Mouse (Mus musculus) CH12.LX (cell line): ENCODE measurements around the gene Agfg2. TPM values are rescaled to one million over a fixed set of nuclear protein-coding genes. Genes with fewer than 3 reads are reported as not detected.

Experiments
- DNase-seq: peaks from one replicate; pipeline ENCODE4 v3.0.0-alpha.2; 2013; ENCODE audit errors: extremely low read depth
- H3K27ac ChIP-seq: 2 replicates; pipeline ENCODE4 v1.5.1; 2012; ENCODE audit warnings: low read depth, mild to moderate bottlenecking, control low read depth, moderate library complexity; ENCODE audit not compliant: insufficient read depth
- H3K27me3 ChIP-seq: replicated peaks from 2 replicates; pipeline ENCODE3; 2012; ENCODE audit warnings: inconsistent platforms
- H3K36me3 ChIP-seq, 2 experiments: replicated peaks in 1 of 2; 2 replicates each; pipeline versions ENCODE3 to v1.6.1; 2012; ENCODE audit warnings: inconsistent platforms in 1 of 2, low read length in 1 of 2, mild to moderate bottlenecking in 1 of 2, mixed read lengths in 1 of 2, moderate library complexity in 1 of 2; ENCODE audit not compliant: control insufficient read depth in 1 of 2, insufficient read depth in 1 of 2
- H3K4me1 ChIP-seq, 2 experiments: 2 replicates each; pipeline ENCODE4 v1.6.1; 2012; ENCODE audit warnings: inconsistent platforms in 1 of 2, moderate library complexity in 1 of 2; ENCODE audit not compliant: insufficient read depth in 2 of 2, control insufficient read depth in 1 of 2
- H3K4me2 ChIP-seq: 2 replicates; pipeline ENCODE4 v1.6.1; 2012; ENCODE audit warnings: low read depth, mild to moderate bottlenecking, control low read depth; ENCODE audit not compliant: poor library complexity, insufficient read depth, severe bottlenecking
- H3K4me3 ChIP-seq, 3 experiments: fragments of 150-350 bp in 1 of 3; sonication (generic) in 1 of 3; replicated peaks in 1 of 3; 2 replicates each; pipeline versions ENCODE3 to v1.5.1; 2011 to 2012; ENCODE audit warnings: low read depth in 2 of 3, low read length in 2 of 3, mild to moderate bottlenecking in 2 of 3, moderate library complexity in 2 of 3, control low read depth in 1 of 3, improper control_type of control experiment in 1 of 3, inconsistent platforms in 1 of 3, mixed read lengths in 1 of 3; ENCODE audit not compliant: poor library complexity in 1 of 3
- H3K79me2 ChIP-seq: replicated peaks from 2 replicates; pipeline ENCODE4 v1.6.1; 2012; ENCODE audit warnings: mild to moderate bottlenecking, moderate library complexity; ENCODE audit not compliant: control insufficient read depth, poor library complexity, insufficient read depth, severe bottlenecking; ENCODE audit errors: extremely low read depth
- H3K9ac ChIP-seq: 2 replicates; pipeline ENCODE4 v1.6.1; 2012; ENCODE audit warnings: low read depth, mild to moderate bottlenecking, control low read depth, moderate library complexity; ENCODE audit not compliant: insufficient read depth
- H3K9me3 ChIP-seq: replicated peaks from 2 replicates; pipeline ENCODE3; 2012; ENCODE audit warnings: low read length, inconsistent platforms, mixed read lengths
- CHD1 ChIP-seq: IDR thresholded peaks from 2 replicates; pipeline ENCODE4 v1.6.1; 2012; ENCODE audit warnings: low read depth, low read length, improper control_type of control experiment, inconsistent platforms
- CHD2 ChIP-seq: IDR thresholded peaks from 2 replicates; pipeline ENCODE4 v1.6.1; 2011; ENCODE audit warnings: low read length, improper control_type of control experiment
- CTCF ChIP-seq, 2 experiments: IDR thresholded peaks in 1 of 2; conservative IDR thresholded peaks in 1 of 2; 2 replicates each; pipeline ENCODE4 v1.5.1; 2011 to 2012; ENCODE audit warnings: low read depth in 2 of 2, low read length in 2 of 2, improper control_type of control experiment in 1 of 2, inconsistent platforms in 1 of 2, mild to moderate bottlenecking in 1 of 2, moderate library complexity in 1 of 2
- E2F4 ChIP-seq: IDR thresholded peaks from 2 replicates; pipeline ENCODE4 v1.6.1; 2011; ENCODE audit warnings: low read depth, low read length, improper control_type of control experiment; ENCODE audit not compliant: insufficient replicate concordance
- EP300 ChIP-seq: IDR thresholded peaks from 2 replicates; pipeline ENCODE4 v1.6.1; 2011; ENCODE audit warnings: low read length, improper control_type of control experiment
- ETS1 ChIP-seq: conservative IDR thresholded peaks from 2 replicates; pipeline ENCODE4 v1.6.1; 2012; ENCODE audit warnings: low read depth, mild to moderate bottlenecking, inconsistent platforms, low read length, improper control_type of control experiment, moderate library complexity
- HCFC1 ChIP-seq: IDR thresholded peaks from 2 replicates; pipeline ENCODE4 v1.6.1; 2012; ENCODE audit warnings: low read depth, mild to moderate bottlenecking, inconsistent platforms, low read length, improper control_type of control experiment
- IRF4 ChIP-seq: IDR thresholded peaks from 2 replicates; pipeline ENCODE4 v1.6.1; 2014; ENCODE audit warnings: low read depth, mild to moderate bottlenecking, inconsistent platforms, low read length, improper control_type of control experiment
- JUN ChIP-seq: IDR thresholded peaks from 2 replicates; pipeline ENCODE4 v1.6.1; 2011; ENCODE audit warnings: low read depth, mild to moderate bottlenecking, low read length, improper control_type of control experiment, moderate library complexity; ENCODE audit not compliant: insufficient read depth
- JUND ChIP-seq: conservative IDR thresholded peaks from 2 replicates; pipeline ENCODE4 v1.6.1; 2011; ENCODE audit warnings: low read depth, low read length, improper control_type of control experiment
- KAT2A ChIP-seq: IDR thresholded peaks from 2 replicates; pipeline ENCODE4 v1.6.1; 2012; ENCODE audit warnings: low read length, improper control_type of control experiment, inconsistent platforms; ENCODE audit not compliant: insufficient replicate concordance
- MAFK ChIP-seq: IDR thresholded peaks from 2 replicates; pipeline ENCODE4 v1.6.1; 2011; ENCODE audit warnings: low read length, improper control_type of control experiment; ENCODE audit not compliant: insufficient replicate concordance
- MAX ChIP-seq: IDR thresholded peaks from 2 replicates; pipeline ENCODE4 v1.6.1; 2011; ENCODE audit warnings: low read length, improper control_type of control experiment
- MXI1 ChIP-seq: IDR thresholded peaks from 2 replicates; pipeline ENCODE4 v1.6.1; 2011; ENCODE audit warnings: mild to moderate bottlenecking, low read depth, low read length, improper control_type of control experiment
- MYC ChIP-seq: IDR thresholded peaks from 2 replicates; pipeline ENCODE4 v1.6.1; 2011; ENCODE audit warnings: low read depth, mild to moderate bottlenecking, improper control_type of control experiment, low read length
- NELFE ChIP-seq: IDR thresholded peaks from 2 replicates; pipeline ENCODE4 v1.6.1; 2011; ENCODE audit warnings: low read depth, low read length, improper control_type of control experiment
- NRF1 ChIP-seq: IDR thresholded peaks from 2 replicates; pipeline ENCODE4 v1.6.1; 2014; ENCODE audit warnings: low read depth, mild to moderate bottlenecking, inconsistent platforms, low read length, improper control_type of control experiment, moderate library complexity
- PAX5 ChIP-seq: IDR thresholded peaks from 2 replicates; pipeline ENCODE4 v1.6.1; 2012; ENCODE audit warnings: low read length, inconsistent platforms, mixed read lengths
- POLR2A ChIP-seq: IDR thresholded peaks from 2 replicates; pipeline ENCODE4 v1.6.1; 2011; ENCODE audit warnings: low read depth, mild to moderate bottlenecking, improper control_type of control experiment, low read length
- POLR2AphosphoS2 ChIP-seq: IDR thresholded peaks from 2 replicates; pipeline ENCODE4 v1.6.1; 2011; ENCODE audit warnings: low read depth, low read length, improper control_type of control experiment
- RAD21 ChIP-seq: IDR thresholded peaks from 2 replicates; pipeline ENCODE4 v1.6.1; 2011; ENCODE audit warnings: low read depth, mild to moderate bottlenecking, low read length, improper control_type of control experiment, moderate library complexity
- RCOR1 ChIP-seq: conservative IDR thresholded peaks from 2 replicates; pipeline ENCODE4 v1.6.1; 2012; ENCODE audit warnings: low read depth, mild to moderate bottlenecking, inconsistent platforms, low read length, improper control_type of control experiment
- SIN3A ChIP-seq: IDR thresholded peaks from 2 replicates; pipeline ENCODE4 v1.6.1; 2012; ENCODE audit warnings: low read length, improper control_type of control experiment, inconsistent platforms
- SMC3 ChIP-seq: IDR thresholded peaks from 2 replicates; pipeline ENCODE4 v1.6.1; 2011; ENCODE audit warnings: low read depth, low read length, improper control_type of control experiment
- TBP ChIP-seq: conservative IDR thresholded peaks from 2 replicates; pipeline ENCODE4 v1.6.1; 2011; ENCODE audit warnings: low read depth, low read length, improper control_type of control experiment
- TCF12 ChIP-seq: IDR thresholded peaks from 2 replicates; pipeline ENCODE4 v1.6.1; 2014; ENCODE audit warnings: low read depth, mild to moderate bottlenecking, inconsistent platforms, low read length, improper control_type of control experiment
- UBTF ChIP-seq: IDR thresholded peaks from 2 replicates; pipeline ENCODE4 v1.6.1; 2012; ENCODE audit warnings: low read depth, mild to moderate bottlenecking, inconsistent platforms, low read length, improper control_type of control experiment, moderate library complexity
- USF2 ChIP-seq: conservative IDR thresholded peaks from 2 replicates; pipeline ENCODE4 v1.6.1; 2011; ENCODE audit warnings: low read depth, low read length, improper control_type of control experiment
- ZC3H11A ChIP-seq: IDR thresholded peaks from 2 replicates; pipeline ENCODE4 v1.6.1; 2012; ENCODE audit warnings: low read depth, mild to moderate bottlenecking, inconsistent platforms, low read length, improper control_type of control experiment
- ZNF384 ChIP-seq: IDR thresholded peaks from 2 replicates; pipeline ENCODE4 v1.6.1; 2012; ENCODE audit warnings: low read depth, low read length, improper control_type of control experiment, inconsistent platforms
- dilution Hi-C: fragments of 300-500 bp; cut with MboI; formaldehyde crosslinking; loops from 2 replicates; pipeline ENCODE4 v1.14.3; 2020; ENCODE audit warnings: low sequenced_read_pairs; ENCODE audit not compliant: extremely low pct_unique_long_range_greater_than_20kb, extremely low pct_ligation_motif_present
- in situ Hi-C: fragments of 300-500 bp; cut with MboI; formaldehyde crosslinking; loops from 3 replicates; pipeline ENCODE4 v1.14.3; 2019; ENCODE audit warnings: low sequenced_read_pairs, low pct_ligation_motif_present, low pct_unique_long_range_greater_than_20kb, mixed read lengths
- polyA plus RNA-seq: library from polyadenylated mRNA; unstranded; fragments of >175 nt; gene quantifications from 2 replicates; pipeline ENCODE4 v1.2.1, GENCODE M21; 2012; ENCODE audit warnings: low read depth; ENCODE audit not compliant: insufficient read length
- total RNA-seq, 2 experiments: library from RNA; depleted of rRNA; stranded (reverse); fragments of 300-350 nt in 1 of 2; fragments of >200 nt in 1 of 2; gene quantifications; 2 replicates each; pipeline ENCODE4 v1.2.3; 2012 to 2014

Agfg2 gene
- total and polyA plus RNA-seq, 3 experiments = 8.7 to 16.7 (median 13.4) TPM

GRCm38 (mm10) chr5:137671443-137672240, 12.9 kb downstream of the Agfg2 start (continued):
- TF ChIP-seq CHD2 (no peak), POLR2A (peak; percentile 33; the same call in 1 of the 2 replicates), IRF4 (peak; percentile 72; the same call in 1 of the 2 replicates), MXI1 (no peak), CTCF (conservative IDR thresholded peaks at IDR 0.05 in 1 of 2, IDR thresholded peaks at IDR 0.05 in 1 of 2; ENCODE audit: low read depth in 2 of 2, low read length in 2 of 2) (no peak), RAD21 (peak; percentile 2), USF2 (peak; percentile 89), SMC3 (0 out of 2 replicates have a peak, but pooled peaks have one; percentile 3), TCF12 (peak; percentile 80; the same call in 1 of the 2 replicates), KAT2A (no peak), ETS1 (peak; percentile 95), MAX (peak; percentile 58; the same call in 1 of the 2 replicates), POLR2AphosphoS2 (no peak), ZNF384 (no peak), TBP (0 out of 2 replicates have a peak, but pooled peaks have one; percentile 64)
- TF ChIP-seq, all 38 proteins: peak for 18

DNA sequence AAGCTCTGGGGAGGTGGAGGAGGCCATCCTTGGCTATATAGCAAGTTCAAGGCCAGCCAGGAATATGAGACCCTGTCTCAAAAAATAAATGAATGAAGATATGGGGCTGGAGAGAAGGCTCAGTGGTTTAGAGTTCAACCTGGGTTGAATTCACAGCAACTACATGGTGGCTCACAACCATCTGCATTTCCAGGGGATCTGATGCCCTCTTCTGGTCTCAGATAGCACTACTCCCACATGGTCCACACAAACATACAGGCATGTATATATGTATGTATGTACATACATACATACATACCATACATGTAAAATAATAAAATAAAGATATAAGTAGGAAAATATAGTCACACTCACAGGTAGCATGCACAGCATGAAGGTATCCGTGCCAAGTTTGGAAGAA, 14.3 kb downstream of the Agfg2 start:
- dilution Hi-C loops = no loop called here
- TF ChIP-seq PAX5 = no peak
- TF ChIP-seq MYC = 0 out of 2 replicates have a peak, but pooled peaks have one; percentile 49
- no peak for TF ChIP-seq CHD1
- TF ChIP-seq MAX = no peak
- no peak for TF ChIP-seq ETS1
- no peak for TF ChIP-seq E2F4
- TF ChIP-seq POLR2AphosphoS2 = no peak
- no peak for TF ChIP-seq USF2
- no peak for TF ChIP-seq TBP
- no peak for TF ChIP-seq ZNF384
- no peak for TF ChIP-seq NELFE
- no peak for TF ChIP-seq EP300
- TF ChIP-seq JUN = no peak
- TF ChIP-seq UBTF = no peak
- TF ChIP-seq CTCF (conservative IDR thresholded peaks at IDR 0.05 in 1 of 2, IDR thresholded peaks at IDR 0.05 in 1 of 2; ENCODE audit: low read depth in 2 of 2, low read length in 2 of 2) = peak; percentile 33 to 64; a peak in 2 of 4 replicates
- no peak for TF ChIP-seq HCFC1
- TF ChIP-seq KAT2A = no peak
- no peak for TF ChIP-seq MAFK
- peak; percentile 49 for TF ChIP-seq RAD21
- TF ChIP-seq TCF12 = no peak
- no peak for TF ChIP-seq NRF1
- no peak for TF ChIP-seq RCOR1
- no peak for TF ChIP-seq ZC3H11A
- no peak for TF ChIP-seq SIN3A
- no peak for TF ChIP-seq CHD2
- TF ChIP-seq JUND = no peak
- peak; percentile 48 for TF ChIP-seq SMC3
- Histone ChIP-seq H3K36me3 (peaks cover 11 to 46% of the 10 kb centered on the region in 2 experiments), H3K4me2 (no peak overlapping the region), H3K4me3 (no peak overlapping the region), H3K9ac (no peak overlapping the region), H3K4me1 (peaks cover 18 to 30% of the 10 kb centered on the region in 2 experiments), H3K9me3 (no peaks in the 10 kb centered on the region), H3K27ac (no peak overlapping the region), H3K27me3 (no peaks in the 10 kb centered on the region), H3K79me2 (no peaks in the 10 kb centered on the region)
- in situ Hi-C loops = no loop called here
- no peak for DNase-seq
